Mouse (Mus musculus) forebrain, embryonic 13.5 days (tissue): ENCODE results near the gene Ogdhl. TPM values are rescaled to one million over a fixed set of nuclear protein-coding genes. Genes with fewer than 3 reads are reported as not detected.
A peak's percentile ranks its signal among the peaks of the same experiment; 100 is the strongest.

ENCODE experiments used
- ATAC-seq: fragments of 200-750 bp; cut with Nextera tagmentation; 2 replicates; pipeline ENCODE4 v1.8.0; 2017
- H3K27ac ChIP-seq: fragments of 300-500 bp; sonication (generic); 2 replicates; pipeline ENCODE4 v1.5.1; 2015; ENCODE audit warnings: inconsistent platforms, mild to moderate bottlenecking, moderate library complexity
- H3K27me3 ChIP-seq: fragments of 300-500 bp; sonication (generic); 2 replicates; pipeline ENCODE4 v1.6.1; 2015; ENCODE audit warnings: mild to moderate bottlenecking, inconsistent platforms
- H3K36me3 ChIP-seq: fragments of 300-500 bp; sonication (generic); 2 replicates; pipeline ENCODE4 v1.6.1; 2015; ENCODE audit warnings: mild to moderate bottlenecking, inconsistent platforms; ENCODE audit not compliant: poor library complexity, severe bottlenecking
- H3K4me1 ChIP-seq: fragments of 300-500 bp; sonication (generic); 2 replicates; pipeline ENCODE4 v1.6.1; 2015; ENCODE audit warnings: inconsistent platforms
- H3K4me2 ChIP-seq: fragments of 300-500 bp; sonication (generic); 2 replicates; pipeline ENCODE4 v1.6.1; 2015; ENCODE audit warnings: inconsistent platforms, mild to moderate bottlenecking, moderate library complexity
- H3K4me3 ChIP-seq: fragments of 300-500 bp; sonication (generic); 2 replicates; pipeline ENCODE4 v1.5.1; 2015; ENCODE audit warnings: mild to moderate bottlenecking, inconsistent platforms
- H3K9ac ChIP-seq: fragments of 300-500 bp; sonication (generic); 2 replicates; pipeline ENCODE4 v1.6.1; 2015; ENCODE audit warnings: mild to moderate bottlenecking, inconsistent platforms
- H3K9me3 ChIP-seq: fragments of 300-500 bp; sonication (generic); replicated peaks from 2 replicates; pipeline ENCODE4 v1.6.1; 2016; ENCODE audit warnings: inconsistent platforms
- WGBS: fragments of 180-500 bp; shearing (Covaris S2); methylation state at CpG from one replicate; pipeline ENCODE4 v1.1.7; 2015; 5-methylcytosine and 5-hydroxymethylcytosine counted together
- polyA plus RNA-seq: library from polyadenylated mRNA; unstranded; fragments of >200 nt; fragmentation: Nextera tagmentation; extraction: Ambion mirVana; gene quantifications from 2 replicates; pipeline ENCODE4 v1.2.1, GENCODE M21; 2015

Gene Ogdhl
- polyA plus RNA-seq, 1 experiment from 2014 or later, result 20.3 TPM

DNA sequence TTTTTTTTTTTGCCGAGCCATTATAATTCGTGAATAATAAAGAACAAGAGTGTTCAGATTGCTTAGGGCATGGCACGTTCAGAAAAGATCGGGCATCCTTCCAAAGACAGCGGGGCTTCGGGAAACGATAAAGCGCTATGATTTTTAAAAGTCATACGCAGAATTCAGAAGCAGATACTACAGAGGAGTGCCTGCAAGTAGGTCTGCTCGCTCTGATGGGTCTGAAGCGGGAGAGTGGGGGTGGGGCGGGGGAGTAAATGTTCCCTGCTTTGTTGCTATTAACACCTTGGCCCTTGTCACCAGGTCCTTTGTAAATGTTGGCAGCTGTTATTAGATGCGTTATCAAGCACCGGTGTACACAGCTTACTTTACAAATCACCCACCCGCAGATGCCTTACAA is 59.8 kb downstream of the Ogdhl start:
- H3K36me3 ChIP-seq, result no peaks in the 10 kb centered on the region
- peaks cover 50% of the 10 kb centered on the region for H3K27me3 ChIP-seq
- H3K4me1 ChIP-seq, result peaks cover 24% of the 10 kb centered on the region
- H3K27ac ChIP-seq, result no peak overlapping the region
- peak overlapping the region; percentile 24 for H3K4me2 ChIP-seq
- no peak overlapping the region for H3K9ac ChIP-seq
- H3K9me3 ChIP-seq, result no peaks in the 10 kb centered on the region
- ATAC-seq, result peak; percentile 43; the same call in 1 of the 2 replicates
- no peak overlapping the region for H3K4me3 ChIP-seq
- WGBS, result 47% methylated on average over 15 of the region's 15 CpGs

DNA sequence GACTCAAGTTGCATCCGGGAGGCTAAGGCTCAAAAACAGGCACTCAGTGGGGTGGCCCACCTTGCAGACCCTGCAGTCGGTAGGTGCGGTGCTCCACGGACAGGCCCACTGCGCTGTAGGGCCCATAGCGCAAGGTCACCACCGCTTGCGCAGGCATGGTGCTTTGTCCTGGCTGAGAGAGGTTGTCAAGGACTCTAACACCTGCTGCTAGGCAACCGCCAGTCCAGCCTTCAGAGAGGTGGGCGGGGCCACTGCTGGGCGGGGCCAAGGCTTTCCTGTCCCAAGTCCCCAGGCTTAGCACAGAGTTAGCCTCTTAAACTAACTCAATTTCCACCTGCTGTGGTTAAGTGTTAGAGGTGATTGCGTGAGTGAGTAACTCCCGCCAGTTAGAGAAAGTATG is 66.4 kb downstream of the Ogdhl start, which contains the start of gene 1700024G13Rik:
TSS of gene 1700024G13Rik (minus strand) at position 196 of the 400 bp plus-strand sequence.
- Histone ChIP-seq H3K4me2 (peak within 1 kb of the TSS; percentile 39), H3K9me3 (no peaks in the 10 kb centered on the region), H3K4me3 (no peak within 1 kb of the TSS), H3K27ac (no peak within 1 kb of the TSS), H3K9ac (no peak within 1 kb of the TSS), H3K27me3 (peaks cover 9% of the 10 kb centered on the region; the same call in 1 of the 2 replicates), H3K36me3 (no peaks in the 10 kb centered on the region), H3K4me1 (peaks cover 5% of the 10 kb centered on the region)
- 1% methylated on average over 13 of the region's 13 CpGs for WGBS
- ATAC-seq, result peak; percentile 77

Other genes with a start within 250 kb of the Ogdhl start
- gene Oxnad1, start 236.6 kb upstream of the Ogdhl start, polyA plus RNA-seq, result 20.8 and 26.0 TPM in 2 replicates
- 88.1 and 88.8 TPM in 2 replicates for gene Dph3, start 236.3 kb upstream of the Ogdhl start, polyA plus RNA-seq
- not detected in 2 replicates for gene Msmb, start 180.0 kb upstream of the Ogdhl start, polyA plus RNA-seq
- gene Ncoa4, start 162.2 kb upstream of the Ogdhl start, polyA plus RNA-seq, result 81.6 and 88.4 TPM in 2 replicates
- gene Timm23, start 120.1 kb upstream of the Ogdhl start, polyA plus RNA-seq, result 239 and 248 TPM in 2 replicates
- gene Parg, start 120.1 kb upstream of the Ogdhl start, polyA plus RNA-seq, result 36.6 and 40.8 TPM in 2 replicates
- 0.50 and 0.74 TPM in 2 replicates for gene 1700024G13Rik, start 66.4 kb downstream of the Ogdhl start, polyA plus RNA-seq
- gene Slc18a3, start 142.8 kb downstream of the Ogdhl start, polyA plus RNA-seq, result 0.33 and 0.35 TPM in 2 replicates
- 0.15 TPM in 1 of 2 replicates, not detected in the other for gene Chat, start 144.0 kb downstream of the Ogdhl start, polyA plus RNA-seq
- gene Ercc6, start 191.5 kb downstream of the Ogdhl start, polyA plus RNA-seq, result 25.2 and 28.4 TPM in 2 replicates